Mouse (Mus musculus): Measurements from ENCODE around the gene Wnt9b. TPM values are rescaled to one million over a fixed set of nuclear protein-coding genes. Genes with fewer than 3 reads are reported as not detected.
"Not testable (repeated sequence)": the region's sequence is repeated elsewhere in the genome, so short reads cannot be mapped to it uniquely, and the experiment has no call there.

The Wnt9b gene
- polyA plus RNA-seq, 1 experiment from 2014 or later: 0.19 TPM

DNA sequence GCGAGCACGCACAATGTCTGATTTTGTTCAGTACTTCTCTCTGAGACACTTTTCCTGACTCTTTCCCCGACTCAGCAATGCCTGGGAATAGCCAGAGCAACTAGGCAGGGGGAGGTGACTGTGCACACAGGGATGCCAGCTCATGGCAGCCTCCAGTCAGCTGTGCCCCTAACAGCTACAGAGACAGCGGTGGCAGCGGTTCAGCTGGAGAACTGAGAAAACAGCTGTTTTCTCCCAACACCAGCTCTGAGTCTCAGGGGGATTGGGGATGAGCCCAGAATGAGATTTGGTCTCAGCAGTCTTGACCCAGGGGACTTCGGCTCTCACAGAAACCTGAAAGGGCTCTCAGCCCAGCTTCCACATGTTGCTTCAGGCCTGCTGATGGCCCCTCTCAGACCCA is 15.0 kb upstream of the Wnt9b start:
- H3K9me3 ChIP-seq (ENCODE audit: control insufficient read depth, low read length): no peaks in the 10 kb centered on the region
- WGBS: 25% methylated on average over 6 of the region's 6 CpGs

DNA sequence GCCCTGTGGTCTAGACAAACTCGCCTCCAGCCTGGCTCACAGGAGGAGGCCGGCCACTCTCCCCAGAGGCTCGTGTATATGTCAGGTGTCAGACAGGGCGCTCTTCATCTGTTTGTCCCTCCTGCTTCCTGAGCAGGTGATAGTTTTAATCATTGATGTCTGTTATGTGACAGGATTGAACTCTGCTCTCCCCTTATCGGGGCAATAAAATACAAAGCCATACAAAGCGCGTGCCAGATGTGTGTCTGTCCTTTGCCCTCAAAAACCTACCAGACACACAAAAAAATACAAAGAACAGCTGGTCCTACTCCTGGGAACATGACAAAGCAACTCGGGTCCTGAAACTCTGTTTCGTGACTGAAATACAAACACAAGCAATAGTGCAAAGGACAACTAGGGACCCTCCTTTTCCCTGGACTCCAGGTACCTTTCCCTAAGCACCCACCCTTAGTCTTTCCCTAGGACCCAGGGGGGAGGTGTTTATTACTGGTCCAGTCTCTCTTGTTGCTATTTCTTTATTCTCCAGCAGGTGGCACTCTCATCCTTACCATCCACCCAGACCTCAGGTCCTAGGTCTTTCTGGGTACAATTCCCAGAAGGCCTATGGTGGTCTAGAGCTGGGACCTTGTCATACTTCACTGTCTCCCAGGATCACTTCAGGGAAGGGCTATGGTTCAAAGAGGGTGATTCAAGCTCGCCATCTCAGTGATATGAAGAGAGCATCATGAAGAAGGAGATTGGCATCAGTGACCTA is 14.0 kb upstream of the Wnt9b start:
- no peaks in the 10 kb centered on the region for H3K36me3 ChIP-seq (replicated peaks; ENCODE audit: control insufficient read depth, insufficient read depth)
- H3K4me3 ChIP-seq (replicated peaks; ENCODE audit: low read length): no peak overlapping the region
- ATAC-seq (ENCODE audit: low FRiP score): peak; percentile 37; the same call in 1 of the 2 replicates
- no peak overlapping the region for H3K4me2 ChIP-seq (replicated peaks)
- H3K9ac ChIP-seq: no peak overlapping the region
- H3K27ac ChIP-seq: no peak overlapping the region
- peaks cover 3% of the 10 kb centered on the region for H3K27me3 ChIP-seq (ENCODE audit: control insufficient read depth, insufficient read depth, low read length)
- WGBS: 30% methylated on average over 10 of the region's 10 CpGs
- 0 out of 2 replicates have a peak, but pooled peaks cover 7% of the 10 kb centered on the region for H3K4me1 ChIP-seq (replicated peaks; ENCODE audit: control insufficient read depth, insufficient read depth, low read length)
- H3K9me3 ChIP-seq (ENCODE audit: control insufficient read depth, low read length): no peaks in the 10 kb centered on the region
- peak; percentile 82 for DNase-seq (ENCODE audit: low spot score)

More for the DNA sequence above, 15.0 kb upstream of the Wnt9b start:
- H3K27ac ChIP-seq: no peak overlapping the region
- H3K4me2 ChIP-seq (replicated peaks): no peak overlapping the region
- no peak overlapping the region for H3K9ac ChIP-seq
- H3K4me1 ChIP-seq (replicated peaks; ENCODE audit: control insufficient read depth, insufficient read depth, low read length): 0 out of 2 replicates have a peak, but pooled peaks cover 7% of the 10 kb centered on the region
- H3K4me3 ChIP-seq (replicated peaks; ENCODE audit: low read length): no peak overlapping the region
- H3K27me3 ChIP-seq (ENCODE audit: control insufficient read depth, insufficient read depth, low read length): peaks cover 8% of the 10 kb centered on the region
- DNase-seq (ENCODE audit: low spot score) (no peak), ATAC-seq (ENCODE audit: low FRiP score) (no peak)
- H3K36me3 ChIP-seq (replicated peaks; ENCODE audit: control insufficient read depth, insufficient read depth): no peaks in the 10 kb centered on the region

DNA sequence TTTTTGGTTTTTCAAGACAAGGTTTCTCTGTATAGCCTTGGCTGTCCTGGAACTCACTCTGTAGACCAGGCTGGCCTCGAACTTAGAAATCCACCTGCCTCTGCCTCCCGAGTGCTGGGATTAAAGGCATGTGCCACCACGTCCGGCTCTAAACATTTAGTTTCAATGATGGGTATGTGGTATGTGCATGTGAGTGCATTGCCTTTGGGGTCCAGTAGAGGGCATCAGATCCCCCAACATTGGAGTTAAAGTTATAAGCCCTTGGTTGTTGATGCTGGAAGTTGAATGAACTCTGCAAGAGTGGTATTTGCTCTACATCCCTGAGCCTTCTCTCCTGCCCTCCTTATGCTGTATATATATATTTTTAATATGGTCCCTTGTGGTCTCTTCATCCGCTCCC is 11.3 kb upstream of the Wnt9b start:
- ATAC-seq (ENCODE audit: low FRiP score); H3K4me1 ChIP-seq (replicated peaks; ENCODE audit: control insufficient read depth, insufficient read depth, low read length); DNase-seq (ENCODE audit: low spot score); H3K36me3 ChIP-seq (replicated peaks; ENCODE audit: control insufficient read depth, insufficient read depth); H3K27me3 ChIP-seq (ENCODE audit: control insufficient read depth, insufficient read depth, low read length); H3K9ac ChIP-seq; H3K4me2 ChIP-seq (replicated peaks); H3K9me3 ChIP-seq (ENCODE audit: control insufficient read depth, low read length); H3K4me3 ChIP-seq (replicated peaks; ENCODE audit: low read length); H3K27ac ChIP-seq: not testable (repeated sequence)
- 91% methylated on average over 5 of the region's 5 CpGs for WGBS

DNA sequence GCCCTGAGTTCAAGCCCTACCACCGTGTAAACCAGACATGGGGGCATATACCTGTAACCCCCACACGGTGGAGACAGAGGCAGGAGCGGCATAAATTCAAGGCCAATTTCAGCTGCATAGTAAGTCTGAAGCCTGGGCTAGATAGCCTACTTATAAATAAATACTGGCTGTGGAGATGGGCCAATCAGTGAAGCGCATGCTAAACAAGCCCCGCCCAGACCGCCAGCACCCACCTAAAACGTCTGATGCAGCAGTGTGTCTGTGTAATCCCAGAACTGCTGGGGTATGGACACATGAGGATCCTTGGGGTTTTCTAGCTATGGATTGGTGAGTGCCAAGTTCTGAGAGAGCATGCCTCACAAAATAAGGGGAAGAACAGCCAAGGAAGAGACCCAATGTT is 10.5 kb upstream of the Wnt9b start:
- Histone ChIP-seq H3K9ac (no peak overlapping the region), H3K4me3 (replicated peaks; ENCODE audit: low read length) (no peak overlapping the region), H3K9me3 (ENCODE audit: control insufficient read depth, low read length) (no peaks in the 10 kb centered on the region), H3K27me3 (ENCODE audit: control insufficient read depth, insufficient read depth, low read length) (no peaks in the 10 kb centered on the region), H3K4me1 (replicated peaks; ENCODE audit: control insufficient read depth, insufficient read depth, low read length) (0 out of 2 replicates have a peak, but pooled peaks cover 7% of the 10 kb centered on the region), H3K36me3 (replicated peaks; ENCODE audit: control insufficient read depth, insufficient read depth) (no peaks in the 10 kb centered on the region), H3K27ac (no peak overlapping the region), H3K4me2 (replicated peaks) (no peak overlapping the region)
- ATAC-seq (ENCODE audit: low FRiP score): no peak
- 63% methylated on average over 7 of the region's 7 CpGs for WGBS
- DNase-seq (ENCODE audit: low spot score): no peak

DNA sequence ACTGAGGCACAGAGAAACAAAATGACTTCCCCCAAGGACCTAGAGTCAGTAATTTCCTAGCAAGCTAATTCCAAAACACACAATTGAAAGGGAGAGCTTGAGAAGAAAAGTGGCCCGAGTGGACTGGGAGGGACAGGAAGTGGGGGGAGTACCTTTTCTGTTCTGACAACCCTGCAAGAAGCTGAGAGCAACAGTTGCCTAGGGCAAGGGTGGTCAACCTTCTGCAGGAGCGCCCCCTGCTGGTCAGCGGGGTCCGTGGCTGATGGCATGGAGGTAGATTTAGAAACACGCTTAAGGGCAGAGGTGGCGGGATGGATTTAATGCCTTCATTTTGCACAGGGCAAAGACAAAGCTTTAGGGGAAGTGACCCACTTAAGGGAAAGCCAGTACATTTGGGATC is 9.1 kb upstream of the Wnt9b start:
- Histone ChIP-seq H3K27me3 (ENCODE audit: control insufficient read depth, insufficient read depth, low read length) (0 out of 2 replicates have a peak, but pooled peaks cover 4% of the 10 kb centered on the region), H3K4me1 (replicated peaks; ENCODE audit: control insufficient read depth, insufficient read depth, low read length) (no peaks in the 10 kb centered on the region), H3K4me3 (replicated peaks; ENCODE audit: low read length) (no peak overlapping the region), H3K9me3 (ENCODE audit: control insufficient read depth, low read length) (no peaks in the 10 kb centered on the region), H3K9ac (no peak overlapping the region), H3K36me3 (replicated peaks; ENCODE audit: control insufficient read depth, insufficient read depth) (no peaks in the 10 kb centered on the region), H3K27ac (no peak overlapping the region), H3K4me2 (replicated peaks) (no peak overlapping the region)
- ATAC-seq (ENCODE audit: low FRiP score) (no peak), DNase-seq (ENCODE audit: low spot score) (peak; percentile 60)
- WGBS: 20% methylated on average over 6 of the region's 6 CpGs

DNA sequence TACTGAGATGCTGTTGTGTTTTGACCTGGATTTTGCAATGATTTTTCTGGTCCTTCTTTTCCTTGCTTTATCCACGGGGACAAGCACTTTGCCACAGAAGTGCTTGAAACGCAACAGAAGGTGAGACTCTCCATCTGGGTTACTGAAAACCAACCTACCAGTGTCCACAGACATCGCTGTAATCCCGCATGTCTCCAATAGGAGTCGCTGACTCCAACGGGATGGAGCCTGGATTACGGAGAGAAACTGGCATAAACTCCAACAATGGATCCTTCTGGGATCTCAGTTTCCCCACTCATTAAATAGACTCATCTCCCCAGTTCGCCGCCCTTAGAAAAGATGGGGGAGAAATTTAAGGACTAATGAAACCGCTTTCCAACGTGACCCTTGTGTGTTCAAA is 8.4 kb upstream of the Wnt9b start:
- H3K4me3 ChIP-seq (replicated peaks; ENCODE audit: low read length): no peak overlapping the region
- no peak overlapping the region for H3K4me2 ChIP-seq (replicated peaks)
- no peaks in the 10 kb centered on the region for H3K9me3 ChIP-seq (ENCODE audit: control insufficient read depth, low read length)
- no peak overlapping the region for H3K9ac ChIP-seq
- no peaks in the 10 kb centered on the region for H3K4me1 ChIP-seq (replicated peaks; ENCODE audit: control insufficient read depth, insufficient read depth, low read length)
- H3K36me3 ChIP-seq (replicated peaks; ENCODE audit: control insufficient read depth, insufficient read depth): no peaks in the 10 kb centered on the region
- 0 out of 2 replicates have a peak, but pooled peaks cover 5% of the 10 kb centered on the region for H3K27me3 ChIP-seq (ENCODE audit: control insufficient read depth, insufficient read depth, low read length)
- H3K27ac ChIP-seq: no peak overlapping the region
- 45% methylated on average over 11 of the region's 11 CpGs for WGBS
- no peak for DNase-seq (ENCODE audit: low spot score)
- no peak for ATAC-seq (ENCODE audit: low FRiP score)

DNA sequence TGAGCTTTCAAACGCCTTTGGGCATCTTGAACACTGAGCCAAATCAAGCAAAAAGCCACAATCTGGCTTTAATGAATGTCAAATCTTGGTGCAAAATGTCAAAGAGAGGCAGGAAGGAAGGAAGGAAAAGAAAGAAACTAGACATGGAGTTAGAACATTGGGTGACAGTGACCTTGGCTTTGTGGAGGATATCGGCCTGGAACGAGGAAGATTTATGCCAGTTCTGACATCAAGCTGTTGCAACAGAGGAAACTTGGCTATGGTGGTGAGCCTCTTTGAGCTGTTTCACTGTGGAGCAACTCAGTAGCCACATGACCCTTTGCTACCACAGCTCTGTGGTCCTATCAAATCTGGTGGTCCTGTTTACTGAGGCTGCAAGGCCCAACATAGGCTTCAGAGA is 991 bp upstream of the Wnt9b start:
- no peak for ATAC-seq (ENCODE audit: low FRiP score)
- 70% methylated on average over 3 of the region's 3 CpGs for WGBS
- Histone ChIP-seq H3K9me3 (ENCODE audit: control insufficient read depth, low read length) (no peaks in the 10 kb centered on the region), H3K4me3 (replicated peaks; ENCODE audit: low read length) (no peak overlapping the region), H3K36me3 (replicated peaks; ENCODE audit: control insufficient read depth, insufficient read depth) (no peaks in the 10 kb centered on the region), H3K9ac (no peak overlapping the region), H3K27ac (no peak overlapping the region), H3K27me3 (ENCODE audit: control insufficient read depth, insufficient read depth, low read length) (peaks cover 66% of the 10 kb centered on the region), H3K4me2 (replicated peaks) (no peak overlapping the region), H3K4me1 (replicated peaks; ENCODE audit: control insufficient read depth, insufficient read depth, low read length) (peaks cover 15% of the 10 kb centered on the region)
- no peak for DNase-seq (ENCODE audit: low spot score)

DNA sequence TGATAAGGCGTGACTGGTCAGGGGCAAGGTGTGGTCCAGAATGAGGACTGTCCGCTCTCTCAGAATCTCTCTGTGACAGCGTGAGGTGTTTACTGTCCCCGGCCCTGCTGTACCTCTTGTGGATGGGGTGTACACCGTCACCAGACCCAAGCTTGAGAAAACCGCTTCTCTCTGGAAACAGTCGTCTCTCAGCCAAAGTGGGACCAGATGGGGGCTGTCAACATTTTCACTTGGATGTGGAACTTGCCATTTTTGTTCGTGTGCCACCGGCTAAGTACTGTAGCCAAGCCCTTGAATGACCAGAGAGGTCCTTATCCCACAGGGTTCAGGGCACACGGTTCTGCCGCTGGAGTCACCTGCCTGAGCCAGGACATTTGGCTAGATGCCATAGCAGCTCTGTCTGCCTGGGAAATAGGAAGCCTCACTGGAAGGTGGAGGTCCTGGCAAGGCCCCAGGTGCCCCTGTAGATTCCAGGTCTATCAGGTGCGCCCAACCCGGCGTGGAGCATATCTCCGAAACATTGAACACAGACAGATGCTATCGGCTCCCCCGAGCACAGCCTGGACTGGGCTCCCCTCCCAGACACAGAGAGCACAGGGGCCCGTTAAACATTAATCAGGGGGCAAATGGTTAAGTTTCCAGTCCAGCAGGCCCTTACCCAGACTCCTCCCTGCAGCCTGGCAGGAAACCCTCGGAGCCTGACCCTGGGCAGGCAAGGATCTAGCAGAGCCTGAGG is 14.4 kb downstream of the Wnt9b start:
- Histone ChIP-seq H3K9me3 (ENCODE audit: control insufficient read depth, low read length) (no peaks in the 10 kb centered on the region), H3K4me3 (replicated peaks; ENCODE audit: low read length) (no peak overlapping the region), H3K4me1 (replicated peaks; ENCODE audit: control insufficient read depth, insufficient read depth, low read length) (no peaks in the 10 kb centered on the region), H3K36me3 (replicated peaks; ENCODE audit: control insufficient read depth, insufficient read depth) (no peaks in the 10 kb centered on the region), H3K4me2 (replicated peaks) (no peak overlapping the region), H3K27ac (no peak overlapping the region), H3K9ac (no peak overlapping the region), H3K27me3 (ENCODE audit: control insufficient read depth, insufficient read depth, low read length) (no peaks in the 10 kb centered on the region)
- WGBS: 70% methylated on average over 19 of the region's 19 CpGs
- no peak for DNase-seq (ENCODE audit: low spot score)
- no peak for ATAC-seq (ENCODE audit: low FRiP score)

DNA sequence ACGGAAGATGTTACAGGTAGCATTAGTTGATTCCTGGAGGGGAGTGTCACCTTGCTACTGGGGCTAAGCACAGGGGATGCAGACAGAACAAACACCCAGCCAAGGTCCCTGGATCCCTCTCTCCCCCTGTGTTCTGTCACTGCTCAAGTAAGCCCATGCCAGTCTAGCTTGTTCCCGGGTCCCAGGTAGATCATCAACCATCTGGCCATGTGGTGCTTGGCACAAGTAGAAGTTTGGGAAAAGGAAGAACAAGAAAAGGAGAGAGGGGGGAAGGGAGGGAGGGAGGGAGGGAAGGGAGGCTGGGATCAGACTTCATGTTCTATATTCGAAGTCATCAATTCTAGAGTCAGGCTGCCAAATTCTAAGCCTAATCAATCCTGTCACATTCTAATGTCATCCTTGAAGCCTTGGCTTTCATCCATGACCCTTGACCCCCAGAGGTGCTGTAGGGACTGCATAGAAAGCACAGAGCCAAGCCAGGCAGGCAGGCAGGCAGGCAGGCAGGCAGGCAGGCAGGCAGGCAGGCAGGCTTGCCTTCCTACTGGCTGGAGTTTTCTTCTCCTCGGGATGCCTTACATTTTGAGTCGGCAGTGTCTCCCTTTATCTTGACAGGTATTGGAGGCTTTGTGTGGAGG is 15.1 kb downstream of the Wnt9b start:
- WGBS: 76% methylated on average over 5 of the region's 5 CpGs
- no peak for ATAC-seq (ENCODE audit: low FRiP score)
- H3K9ac ChIP-seq: no peak overlapping the region
- H3K9me3 ChIP-seq (ENCODE audit: control insufficient read depth, low read length): no peaks in the 10 kb centered on the region
- H3K4me1 ChIP-seq (replicated peaks; ENCODE audit: control insufficient read depth, insufficient read depth, low read length): no peaks in the 10 kb centered on the region
- no peak overlapping the region for H3K4me2 ChIP-seq (replicated peaks)
- H3K4me3 ChIP-seq (replicated peaks; ENCODE audit: low read length): no peak overlapping the region
- H3K27ac ChIP-seq: no peak overlapping the region
- H3K27me3 ChIP-seq (ENCODE audit: control insufficient read depth, insufficient read depth, low read length): no peaks in the 10 kb centered on the region
- DNase-seq (ENCODE audit: low spot score): no peak
- no peaks in the 10 kb centered on the region for H3K36me3 ChIP-seq (replicated peaks; ENCODE audit: control insufficient read depth, insufficient read depth)
